Mouse (Mus musculus) intestine, embryonic 14.5 days (tissue): Measurements from ENCODE around the gene Smg9. TPM values are rescaled to one million over a fixed set of nuclear protein-coding genes. Genes with fewer than 3 reads are reported as not detected.

ENCODE experiments used
- ATAC-seq: fragments of 200-750 bp; cut with Nextera tagmentation; replicated peaks from 2 replicates; pipeline ENCODE4 v1.8.0; 2017; ENCODE audit warnings: low read depth, moderate number of reproducible peaks, moderate TSS enrichment, moderate library complexity; ENCODE audit not compliant: low FRiP score, low TSS enrichment
- DNase-seq: peaks from one replicate; pipeline ENCODE4 v3.0.0-alpha.2; 2018; ENCODE audit warnings: low spot score
- H3K27ac ChIP-seq: fragments of 300-500 bp; sonication (generic); 2 replicates; pipeline ENCODE4 v1.5.1; 2014; ENCODE audit warnings: low read depth, mild to moderate bottlenecking, control low read depth
- H3K27me3 ChIP-seq: fragments of 300-500 bp; sonication (generic); replicated peaks from 2 replicates; pipeline ENCODE4 v1.6.1; 2014; ENCODE audit warnings: low read length, control low read depth; ENCODE audit not compliant: control insufficient read depth, insufficient read depth
- H3K36me3 ChIP-seq: fragments of 300-500 bp; sonication (generic); 2 replicates; pipeline ENCODE4 v1.6.1; 2014; ENCODE audit warnings: low read length, control low read depth; ENCODE audit not compliant: control insufficient read depth, insufficient read depth
- H3K4me1 ChIP-seq: fragments of 300-500 bp; sonication (generic); replicated peaks from 2 replicates; pipeline ENCODE4 v1.6.1; 2014; ENCODE audit warnings: low read length, control low read depth, mixed read lengths; ENCODE audit not compliant: control insufficient read depth, insufficient read depth
- H3K4me2 ChIP-seq: fragments of 300-500 bp; sonication (generic); 2 replicates; pipeline ENCODE4 v1.6.1; 2014; ENCODE audit warnings: low read length
- H3K4me3 ChIP-seq: fragments of 300-500 bp; sonication (generic); 2 replicates; pipeline ENCODE4 v1.5.1; 2014; ENCODE audit warnings: low read depth, low read length, control low read depth, mixed read lengths
- H3K9ac ChIP-seq: fragments of 300-500 bp; sonication (generic); 2 replicates; pipeline ENCODE4 v1.6.1; 2014; ENCODE audit warnings: mild to moderate bottlenecking, low read length
- H3K9me3 ChIP-seq: fragments of 300-500 bp; sonication (generic); 2 replicates; pipeline ENCODE4 v1.6.1; 2016; ENCODE audit warnings: low read length, control low read depth; ENCODE audit not compliant: control insufficient read depth
- WGBS: fragments of 180-500 bp; shearing (Covaris S2); extraction: QIAGEN DNeasy Blood & Tissue Kit; methylation state at CpG from one replicate; pipeline ENCODE4 v1.1.7; 2014; 5-methylcytosine and 5-hydroxymethylcytosine counted together
- polyA plus RNA-seq: library from polyadenylated mRNA; unstranded; fragments of >200 nt; fragmentation: Nextera tagmentation; extraction: Ambion mirVana; gene quantifications from 2 replicates; pipeline ENCODE4 v1.2.1, GENCODE M21; 2014

Gene Smg9
- polyA plus RNA-seq, 1 experiment from 2014 or later: 24.5 TPM

DNA sequence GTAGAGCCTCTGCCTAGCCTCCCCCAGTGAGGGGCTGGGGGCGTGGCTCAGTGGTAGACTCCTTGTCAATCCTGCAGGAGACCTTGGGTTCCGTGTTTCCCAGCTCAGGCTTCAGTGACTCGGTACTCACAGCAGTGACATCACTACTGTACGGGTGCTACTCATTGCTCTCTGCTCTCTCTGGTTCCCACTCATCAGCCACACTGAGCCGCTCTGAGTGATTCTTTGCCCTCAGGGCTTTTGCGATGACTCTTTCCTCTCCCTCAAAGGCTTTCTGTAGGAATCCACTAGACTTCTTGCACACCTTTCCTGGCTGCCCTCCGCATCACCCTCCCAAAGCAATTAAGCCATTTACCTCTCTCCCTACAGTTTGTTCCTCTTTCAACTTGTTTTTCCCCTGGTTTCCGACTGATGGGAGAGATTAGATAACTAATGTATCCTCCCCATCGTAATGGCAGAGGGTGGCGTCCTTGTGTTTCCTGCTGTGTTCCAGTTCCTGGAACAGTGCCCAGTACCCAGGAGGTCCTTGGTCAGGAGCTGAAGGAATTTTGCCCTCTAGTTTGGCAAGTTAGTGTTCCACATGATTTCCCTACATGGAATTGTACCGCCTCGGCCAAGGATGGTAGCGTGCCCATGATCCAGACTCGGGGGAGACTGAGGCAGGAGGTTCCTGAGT, 62.1 kb downstream of the Smg9 start:
- no peak overlapping the region for H3K9ac ChIP-seq
- 44% methylated on average over 14 of the region's 14 CpGs for WGBS
- no peaks in the 10 kb centered on the region for H3K27me3 ChIP-seq
- DNase-seq (no peak), ATAC-seq (no peak)
- peak overlapping the region; percentile 51; the same call in 1 of the 2 replicates for H3K27ac ChIP-seq
- H3K4me2 ChIP-seq: no peak overlapping the region; the same call in 1 of the 2 replicates
- H3K4me1 ChIP-seq: peaks cover 24% of the 10 kb centered on the region
- no peak overlapping the region for H3K4me3 ChIP-seq
- H3K9me3 ChIP-seq: no peaks in the 10 kb centered on the region
- no peaks in the 10 kb centered on the region for H3K36me3 ChIP-seq

GRCm38 (mm10) chr7:24462388-24463319, 63.2 kb downstream of the Smg9 start, which contains the start of gene Plaur:
Plaur (plus strand) TSS chr7:24462484.
- WGBS: 2% methylated on average over 26 of the region's 27 CpGs
- Histone ChIP-seq H3K9ac (peak within 1 kb of the TSS; percentile 40), H3K36me3 (no peaks in the 10 kb centered on the region)

GRCm38 (mm10) chr7:24466835-24467234, 67.4 kb downstream of the Smg9 start:
- Histone ChIP-seq H3K27ac (no peak overlapping the region), H3K4me3 (no peak overlapping the region), H3K9ac (no peak overlapping the region), H3K9me3 (no peaks in the 10 kb centered on the region), H3K4me2 (no peak overlapping the region), H3K4me1 (peaks cover 11% of the 10 kb centered on the region), H3K36me3 (no peaks in the 10 kb centered on the region), H3K27me3 (no peaks in the 10 kb centered on the region)
- WGBS: 91% methylated on average over 6 of the region's 6 CpGs
- ATAC-seq (no peak), DNase-seq (no peak)

More at GRCm38 (mm10) chr7:24462388-24463319, 63.2 kb downstream of the Smg9 start, which contains the start of gene Plaur:
- H3K27ac ChIP-seq: peak within 1 kb of the TSS; percentile 51
- H3K4me3 ChIP-seq: peak within 1 kb of the TSS; percentile 35
- H3K9me3 ChIP-seq: no peaks in the 10 kb centered on the region
- ATAC-seq (peak; percentile 71), DNase-seq (no peak)
- peak within 1 kb of the TSS; percentile 44 for H3K4me2 ChIP-seq
- H3K4me1 ChIP-seq: peaks cover 24% of the 10 kb centered on the region
- H3K27me3 ChIP-seq: no peaks in the 10 kb centered on the region

DNA sequence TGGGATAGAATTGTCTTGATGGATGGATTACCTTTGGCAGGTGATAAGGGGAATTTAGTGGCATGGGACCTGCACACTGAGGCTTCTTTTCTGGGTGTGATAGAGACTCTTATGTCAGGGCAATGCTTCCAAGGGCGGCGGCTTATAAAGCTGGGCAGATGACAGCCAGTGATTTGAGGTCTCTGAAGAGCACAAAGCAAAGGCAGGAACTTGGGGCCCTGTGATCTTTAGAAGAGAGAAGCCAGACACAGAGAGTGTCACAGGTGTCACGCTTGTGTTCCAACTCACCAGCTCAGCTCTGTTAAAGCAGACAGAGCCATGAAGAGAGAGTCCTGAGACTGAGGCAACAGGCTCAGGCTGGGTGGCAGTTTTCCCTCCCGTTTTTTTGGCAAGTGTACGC, 68.5 kb downstream of the Smg9 start:
- Histone ChIP-seq H3K9ac (no peak overlapping the region), H3K36me3 (no peaks in the 10 kb centered on the region), H3K4me3 (no peak overlapping the region), H3K9me3 (no peaks in the 10 kb centered on the region), H3K4me1 (peaks cover 5% of the 10 kb centered on the region), H3K27ac (no peak overlapping the region), H3K27me3 (no peaks in the 10 kb centered on the region), H3K4me2 (no peak overlapping the region)
- DNase-seq (no peak), ATAC-seq (no peak)
- 71% methylated on average over 5 of the region's 5 CpGs for WGBS

DNA sequence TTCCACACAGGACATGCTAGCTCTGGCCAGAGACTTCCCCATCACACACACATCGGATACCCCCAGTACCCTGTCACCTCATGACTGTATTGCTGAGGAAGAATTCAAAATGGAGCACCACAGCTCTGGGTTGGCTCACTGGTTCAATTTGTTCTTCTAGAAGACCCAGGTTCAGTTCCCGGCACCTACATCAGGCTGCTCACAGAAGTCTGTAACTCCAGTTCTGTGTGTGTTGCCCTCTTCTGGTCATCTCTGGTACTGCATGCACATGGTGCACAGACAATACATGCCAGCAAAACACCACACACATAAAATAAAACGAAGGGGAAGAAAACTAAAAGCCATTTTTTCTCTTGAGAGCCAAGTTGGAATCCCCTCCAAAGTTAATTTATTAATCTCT, 69.7 kb downstream of the Smg9 start:
- WGBS: 86% methylated on average over 3 of the region's 3 CpGs
- Histone ChIP-seq H3K9me3 (no peaks in the 10 kb centered on the region), H3K27me3 (no peaks in the 10 kb centered on the region), H3K4me1 (no peaks in the 10 kb centered on the region), H3K4me3 (no peak overlapping the region), H3K27ac (no peak overlapping the region), H3K4me2 (no peak overlapping the region), H3K36me3 (no peaks in the 10 kb centered on the region), H3K9ac (no peak overlapping the region)
- DNase-seq (no peak), ATAC-seq (no peak)

DNA sequence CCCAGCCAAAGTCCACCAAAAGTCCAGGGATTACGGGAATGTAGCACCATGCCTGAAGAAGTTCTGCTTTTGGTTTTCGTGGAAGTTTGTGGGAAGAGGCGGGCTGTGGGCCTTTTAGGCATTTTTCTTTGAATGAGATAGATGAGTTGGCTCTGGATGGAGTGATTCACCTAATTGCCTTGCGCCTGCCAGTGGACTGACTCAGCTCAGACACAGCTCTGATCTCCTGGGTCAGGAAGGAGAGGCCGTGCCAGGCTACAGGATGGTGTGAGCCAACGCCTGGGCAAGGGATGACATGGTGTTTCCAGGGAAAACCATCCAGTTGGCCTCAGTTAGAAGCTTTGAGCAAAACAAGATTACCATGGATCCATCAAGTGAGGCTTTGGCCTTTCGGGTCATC, 70.9 kb downstream of the Smg9 start:
- H3K9ac ChIP-seq: no peak overlapping the region
- WGBS: 98% methylated on average over 7 of the region's 7 CpGs
- no peaks in the 10 kb centered on the region for H3K27me3 ChIP-seq
- no peaks in the 10 kb centered on the region for H3K4me1 ChIP-seq
- DNase-seq (no peak), ATAC-seq (no peak)
- no peaks in the 10 kb centered on the region for H3K36me3 ChIP-seq
- H3K4me2 ChIP-seq: no peak overlapping the region
- no peak overlapping the region for H3K27ac ChIP-seq
- H3K9me3 ChIP-seq: no peaks in the 10 kb centered on the region
- H3K4me3 ChIP-seq: no peak overlapping the region

Other genes with a start within 250 kb of the Smg9 start
- 5.0 and 6.3 TPM in 2 replicates for gene Zfp114, start 224.6 kb upstream of the Smg9 start, polyA plus RNA-seq
- gene Zfp111, start 188.2 kb upstream of the Smg9 start, polyA plus RNA-seq: 9.1 and 12.8 TPM in 2 replicates
- 4.4 and 5.6 TPM in 2 replicates for gene Zfp109, start 162.1 kb upstream of the Smg9 start, polyA plus RNA-seq
- gene Zfp108, start 144.8 kb upstream of the Smg9 start, polyA plus RNA-seq: 3.4 and 3.8 TPM in 2 replicates
- gene Zfp93, start 129.2 kb upstream of the Smg9 start, polyA plus RNA-seq: 7.4 and 8.1 TPM in 2 replicates
- 24.7 and 31.8 TPM in 2 replicates for gene Zfp61, start 98.4 kb upstream of the Smg9 start, polyA plus RNA-seq
- gene Zfp94, start 83.0 kb upstream of the Smg9 start, polyA plus RNA-seq: 9.1 and 12.0 TPM in 2 replicates
- gene Tescl, start 65.7 kb upstream of the Smg9 start, polyA plus RNA-seq: not detected in 2 replicates
- gene Lypd5, start 50.4 kb upstream of the Smg9 start, polyA plus RNA-seq: not detected in 2 replicates
- 0.43 and 0.70 TPM in 2 replicates for gene Kcnn4, start 29.4 kb upstream of the Smg9 start, polyA plus RNA-seq
- not detected in 2 replicates for gene Irgc1, start 52.7 kb downstream of the Smg9 start, polyA plus RNA-seq
- 10.0 and 10.7 TPM in 2 replicates for gene Plaur, start 62.9 kb downstream of the Smg9 start, polyA plus RNA-seq
- 0.64 and 1.7 TPM in 2 replicates for gene Cadm4, start 82.4 kb downstream of the Smg9 start, polyA plus RNA-seq
- gene Zfp428, start 107.4 kb downstream of the Smg9 start, polyA plus RNA-seq: 30.3 and 33.7 TPM in 2 replicates
- gene AC161166.1, start 112.8 kb downstream of the Smg9 start, polyA plus RNA-seq: 0.40 and 0.46 TPM in 2 replicates
- gene Irgq, start 131.1 kb downstream of the Smg9 start, polyA plus RNA-seq: 6.3 and 7.3 TPM in 2 replicates
- not detected in 2 replicates for gene Pinlyp, start 146.5 kb downstream of the Smg9 start, polyA plus RNA-seq
- 91.5 and 108 TPM in 2 replicates for gene Xrcc1, start 146.7 kb downstream of the Smg9 start, polyA plus RNA-seq
- gene Ethe1, start 187.9 kb downstream of the Smg9 start, polyA plus RNA-seq: 42.9 and 46.5 TPM in 2 replicates
- 3.1 and 3.6 TPM in 2 replicates for gene Zfp575, start 188.0 kb downstream of the Smg9 start, polyA plus RNA-seq
- 0.31 and 0.38 TPM in 2 replicates for gene Phldb3, start 211.1 kb downstream of the Smg9 start, polyA plus RNA-seq
- 0.50 and 0.77 TPM in 2 replicates for gene Lypd3, start 236.9 kb downstream of the Smg9 start, polyA plus RNA-seq